Mouse (Mus musculus): ENCODE measurements around the gene Tmem26. TPM values are rescaled to one million over a fixed set of nuclear protein-coding genes. Genes with fewer than 3 reads are reported as not detected.

The Tmem26 gene
- polyA plus RNA-seq, 1 experiment from 2014 or later = 7.2 TPM

DNA sequence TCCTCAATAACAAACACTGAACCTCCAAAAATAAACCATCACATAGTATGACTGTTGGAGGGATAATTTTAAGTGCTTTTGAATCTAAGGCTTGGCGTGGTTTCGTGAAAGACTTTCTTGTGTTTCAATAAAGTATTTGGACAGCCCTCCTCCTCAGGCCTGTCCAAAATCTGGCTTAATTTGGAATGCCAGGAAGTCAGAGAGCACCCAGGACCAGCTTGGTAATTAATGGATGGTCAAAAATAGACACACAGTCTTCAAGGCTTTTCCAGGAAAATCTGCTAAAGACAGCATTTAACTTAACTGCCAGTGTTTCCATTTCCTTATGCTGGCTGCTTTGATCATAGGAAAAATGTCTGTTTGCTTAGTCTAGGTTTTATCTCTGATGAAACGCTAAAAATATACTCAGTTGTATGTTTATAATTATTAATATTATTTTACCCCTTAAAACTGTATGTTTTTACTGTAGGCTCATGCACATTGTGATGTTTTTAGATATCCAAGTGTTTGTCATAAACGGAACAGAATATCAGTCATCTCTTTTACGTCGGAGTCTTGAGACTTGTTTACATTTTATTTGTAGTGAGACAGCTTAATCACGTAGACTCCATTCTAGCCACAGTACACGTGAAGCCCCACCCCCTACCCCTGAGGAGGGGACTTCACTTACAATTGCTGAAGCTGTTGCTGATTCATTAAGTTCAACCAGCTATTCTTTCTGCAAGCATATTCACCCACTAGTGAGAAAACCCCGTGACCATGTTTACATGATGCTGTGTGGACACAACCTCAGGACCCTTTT lies 57.8 kb downstream of the Tmem26 start:
- no peak overlapping the region for H3K4me2 ChIP-seq (replicated peaks)
- no peaks in the 10 kb centered on the region for H3K27me3 ChIP-seq
- no peak overlapping the region for H3K27ac ChIP-seq (replicated peaks)
- no peak overlapping the region for H3K9ac ChIP-seq (replicated peaks)
- no peak for ATAC-seq (ENCODE audit: low FRiP score, low read depth)
- H3K4me1 ChIP-seq = no peaks in the 10 kb centered on the region
- H3K36me3 ChIP-seq = no peaks in the 10 kb centered on the region
- no peaks in the 10 kb centered on the region for H3K9me3 ChIP-seq
- H3K4me3 ChIP-seq = no peak overlapping the region
- WGBS = 81% methylated on average over 9 of the region's 9 CpGs

DNA sequence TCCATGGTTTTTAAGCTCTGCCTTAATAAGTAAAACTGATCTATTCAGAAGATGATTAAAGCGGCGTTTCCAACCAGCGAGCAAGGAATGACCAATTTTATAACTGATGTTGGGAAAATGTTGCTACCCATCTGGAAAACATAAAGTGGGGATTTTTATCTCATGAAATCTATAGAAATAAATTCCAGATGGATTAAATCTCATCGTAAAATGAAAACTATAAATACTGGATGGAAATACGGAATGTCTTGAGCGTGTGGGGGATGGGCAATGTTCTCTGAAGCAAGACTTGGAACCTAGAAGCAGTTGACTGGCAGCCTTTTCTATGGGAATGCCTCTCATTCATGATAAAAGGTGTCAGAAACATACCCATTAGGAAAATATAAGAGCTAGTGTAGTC lies 59.3 kb downstream of the Tmem26 start:
- no peak overlapping the region for H3K27ac ChIP-seq (replicated peaks)
- 91% methylated on average over 6 of the region's 6 CpGs for WGBS
- H3K4me2 ChIP-seq (replicated peaks) = no peak overlapping the region
- no peaks in the 10 kb centered on the region for H3K4me1 ChIP-seq
- ATAC-seq (ENCODE audit: low FRiP score, low read depth) = no peak
- H3K36me3 ChIP-seq = no peaks in the 10 kb centered on the region
- H3K4me3 ChIP-seq = no peak overlapping the region
- no peaks in the 10 kb centered on the region for H3K27me3 ChIP-seq
- H3K9ac ChIP-seq (replicated peaks) = no peak overlapping the region
- no peaks in the 10 kb centered on the region for H3K9me3 ChIP-seq

DNA sequence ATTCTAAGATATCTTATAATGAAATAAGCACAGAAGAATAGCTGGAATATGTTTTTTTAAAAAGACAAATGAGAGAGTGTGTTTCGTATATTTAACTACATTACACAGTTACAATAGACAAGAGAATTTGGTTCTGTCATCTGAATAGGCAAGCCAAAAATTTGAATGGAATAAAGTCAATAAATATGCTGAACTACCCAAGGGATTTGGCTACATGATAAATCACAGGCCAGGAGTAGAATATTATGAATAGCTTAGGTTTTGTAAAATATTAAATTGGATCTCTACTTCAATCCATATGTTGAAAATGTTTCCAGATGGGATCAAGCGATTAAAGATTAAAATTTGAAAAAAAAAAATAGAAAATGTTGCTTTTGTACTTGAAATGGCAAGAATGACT lies 60.4 kb downstream of the Tmem26 start:
- 80% methylated on average over 2 of the region's 2 CpGs for WGBS
- Histone ChIP-seq H3K27ac (replicated peaks) (no peak overlapping the region), H3K4me2 (replicated peaks) (no peak overlapping the region), H3K9ac (replicated peaks) (no peak overlapping the region), H3K36me3 (no peaks in the 10 kb centered on the region), H3K4me1 (no peaks in the 10 kb centered on the region), H3K27me3 (no peaks in the 10 kb centered on the region), H3K4me3 (no peak overlapping the region), H3K9me3 (no peaks in the 10 kb centered on the region)
- ATAC-seq (ENCODE audit: low FRiP score, low read depth) = no peak

DNA sequence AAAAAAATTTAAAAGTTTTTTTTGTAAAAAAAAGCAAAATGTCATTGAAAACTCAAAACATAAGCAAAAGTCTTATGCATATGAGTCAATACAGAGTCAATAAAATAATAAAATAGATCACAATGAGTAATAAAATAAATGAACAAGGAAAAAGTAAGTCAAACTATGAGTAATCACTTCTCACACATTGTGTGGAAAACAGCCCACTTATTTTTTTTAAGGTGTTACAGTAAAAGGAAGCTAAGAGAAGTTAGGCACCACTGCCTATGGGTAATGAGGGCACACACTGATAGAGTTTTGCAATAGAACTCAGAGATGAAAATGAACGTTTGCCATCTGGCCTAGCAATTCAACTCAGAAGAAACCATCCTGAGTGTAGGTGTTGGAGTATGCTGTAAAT lies 61.0 kb downstream of the Tmem26 start:
- 100% methylated on average over 1 of the region's 1 CpGs for WGBS
- Histone ChIP-seq H3K9me3 (no peaks in the 10 kb centered on the region), H3K4me1 (no peaks in the 10 kb centered on the region), H3K36me3 (no peaks in the 10 kb centered on the region), H3K27ac (replicated peaks) (no peak overlapping the region), H3K4me3 (no peak overlapping the region), H3K27me3 (no peaks in the 10 kb centered on the region), H3K9ac (replicated peaks) (no peak overlapping the region), H3K4me2 (replicated peaks) (no peak overlapping the region)
- ATAC-seq (ENCODE audit: low FRiP score, low read depth) = no peak

DNA sequence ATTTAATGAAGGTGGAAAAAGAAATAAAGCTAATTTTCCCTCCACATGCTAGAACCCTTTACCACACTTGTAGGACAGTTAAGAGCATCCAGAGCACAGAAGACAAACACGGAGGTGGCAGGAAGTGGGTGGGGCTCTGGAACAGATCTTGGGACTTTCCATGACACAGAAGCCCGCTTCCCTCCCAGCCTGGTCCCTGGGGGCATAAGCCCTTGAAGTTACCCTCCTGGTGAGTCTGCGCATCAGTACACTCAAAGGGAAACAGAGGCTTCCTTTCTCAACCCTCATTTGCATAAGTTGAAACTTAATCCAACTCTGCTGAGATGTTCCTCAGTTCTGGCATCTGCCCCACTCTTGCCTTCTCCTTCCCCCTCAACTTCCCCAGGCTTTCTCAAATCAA lies 72.0 kb downstream of the Tmem26 start:
- Histone ChIP-seq H3K4me3 (no peak overlapping the region), H3K4me2 (replicated peaks) (no peak overlapping the region), H3K4me1 (peaks cover 4% of the 10 kb centered on the region), H3K9ac (replicated peaks) (no peak overlapping the region), H3K9me3 (no peaks in the 10 kb centered on the region), H3K27ac (replicated peaks) (no peak overlapping the region), H3K36me3 (no peaks in the 10 kb centered on the region), H3K27me3 (no peaks in the 10 kb centered on the region)
- WGBS = 15% methylated on average over 3 of the region's 3 CpGs
- no peak for ATAC-seq (ENCODE audit: low FRiP score, low read depth)

DNA sequence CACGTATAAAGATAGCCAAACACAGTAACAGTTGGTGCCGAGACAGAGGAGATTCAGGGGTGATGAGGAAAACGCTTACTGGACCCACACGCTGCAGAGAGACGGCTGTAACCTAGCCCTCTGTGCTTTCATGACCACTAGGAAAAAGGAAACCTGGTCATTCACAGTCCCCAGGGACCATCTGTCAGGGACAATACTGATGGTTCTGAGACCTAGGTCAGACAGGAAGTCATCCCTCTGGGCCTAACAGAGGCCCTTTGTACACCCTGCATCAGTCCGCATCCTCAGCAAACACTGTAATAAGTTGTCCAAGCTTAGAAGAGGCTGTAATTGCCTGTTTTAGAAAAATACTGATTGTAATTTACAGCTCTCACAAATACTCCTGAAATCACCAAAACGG lies 76.4 kb downstream of the Tmem26 start:
- Histone ChIP-seq H3K9ac (replicated peaks) (no peak overlapping the region), H3K4me3 (no peak overlapping the region), H3K27me3 (no peaks in the 10 kb centered on the region), H3K9me3 (no peaks in the 10 kb centered on the region), H3K36me3 (no peaks in the 10 kb centered on the region), H3K4me1 (peaks cover 4% of the 10 kb centered on the region), H3K4me2 (replicated peaks) (no peak overlapping the region), H3K27ac (replicated peaks) (no peak overlapping the region)
- no peak for ATAC-seq (ENCODE audit: low FRiP score, low read depth)
- 85% methylated on average over 7 of the region's 7 CpGs for WGBS

DNA sequence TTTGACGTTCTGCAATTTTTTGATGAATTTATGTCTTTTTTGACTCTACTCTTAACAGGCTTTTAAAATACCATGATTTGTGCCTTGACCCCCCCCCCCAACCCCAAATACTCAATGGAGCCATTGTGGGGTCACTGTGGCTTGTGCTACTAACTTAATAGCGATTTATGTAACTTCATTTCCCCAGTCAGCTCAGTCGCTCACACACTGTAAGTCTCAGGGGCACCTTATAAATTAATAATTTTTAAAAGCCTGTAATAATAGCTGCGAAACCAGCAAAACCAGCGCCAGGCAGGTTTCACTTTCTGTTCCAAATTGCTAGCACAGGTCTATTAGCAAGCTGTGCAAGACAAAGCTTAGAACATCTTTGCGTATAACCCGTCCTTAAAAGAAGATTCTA lies 76.9 kb downstream of the Tmem26 start:
- ATAC-seq (ENCODE audit: low FRiP score, low read depth) = no peak
- Histone ChIP-seq H3K9ac (replicated peaks) (no peak overlapping the region), H3K4me3 (no peak overlapping the region), H3K36me3 (no peaks in the 10 kb centered on the region), H3K27ac (replicated peaks) (no peak overlapping the region), H3K9me3 (no peaks in the 10 kb centered on the region), H3K27me3 (no peaks in the 10 kb centered on the region), H3K4me1 (peaks cover 3% of the 10 kb centered on the region), H3K4me2 (replicated peaks) (no peak overlapping the region)
- 92% methylated on average over 7 of the region's 7 CpGs for WGBS

DNA sequence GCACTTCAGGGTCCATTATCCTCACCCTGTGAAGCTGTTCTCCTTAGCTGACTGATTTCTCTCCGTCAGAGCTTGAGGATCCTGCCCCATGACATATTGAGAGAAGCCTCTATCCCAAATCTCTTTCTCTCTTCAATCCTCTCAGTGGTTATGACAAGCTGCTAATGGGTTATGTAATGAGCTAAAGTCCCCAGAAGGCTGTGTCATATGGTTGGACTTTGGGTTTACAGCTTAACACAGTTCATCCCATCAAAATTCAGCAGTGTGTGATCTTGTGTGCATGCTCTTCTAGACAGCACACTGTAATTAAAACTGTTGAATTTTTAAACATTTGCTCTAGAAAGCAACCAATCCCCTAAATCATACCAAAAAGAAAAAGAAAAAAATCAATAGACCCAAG lies 82.9 kb downstream of the Tmem26 start:
- H3K4me1 ChIP-seq = no peaks in the 10 kb centered on the region
- H3K9me3 ChIP-seq = no peaks in the 10 kb centered on the region
- no peaks in the 10 kb centered on the region for H3K27me3 ChIP-seq
- no peaks in the 10 kb centered on the region for H3K36me3 ChIP-seq
- no peak for ATAC-seq (ENCODE audit: low FRiP score, low read depth)
- no peak overlapping the region for H3K27ac ChIP-seq (replicated peaks)
- WGBS = 73% methylated on average over 1 of the region's 1 CpGs
- no peak overlapping the region for H3K4me3 ChIP-seq
- no peak overlapping the region for H3K4me2 ChIP-seq (replicated peaks)
- no peak overlapping the region for H3K9ac ChIP-seq (replicated peaks)

DNA sequence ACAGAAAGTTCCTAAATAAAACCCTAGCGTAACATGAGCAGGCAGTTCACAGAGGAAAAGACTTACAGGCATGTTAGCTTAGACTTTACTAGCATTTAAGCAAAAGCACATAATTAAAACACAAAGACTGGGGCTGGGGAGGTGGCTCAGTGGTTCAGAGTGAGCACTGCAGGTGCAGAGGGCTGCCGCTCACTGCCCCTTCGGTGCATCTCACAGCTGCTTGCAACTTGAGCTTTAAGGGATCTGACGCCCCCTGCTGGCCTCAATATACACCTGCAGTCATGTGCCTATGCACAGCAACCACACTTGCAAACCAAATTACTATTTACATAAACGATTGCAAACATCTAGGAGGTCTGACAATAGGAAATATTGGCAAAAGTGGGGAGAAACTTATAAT lies 87.5 kb downstream of the Tmem26 start:
- Histone ChIP-seq H3K4me2 (replicated peaks) (no peak overlapping the region), H3K4me1 (no peaks in the 10 kb centered on the region), H3K36me3 (no peaks in the 10 kb centered on the region), H3K27me3 (no peaks in the 10 kb centered on the region), H3K9ac (replicated peaks) (no peak overlapping the region), H3K27ac (replicated peaks) (no peak overlapping the region), H3K4me3 (no peak overlapping the region), H3K9me3 (no peaks in the 10 kb centered on the region)
- WGBS = 91% methylated on average over 5 of the region's 5 CpGs
- no peak for ATAC-seq (ENCODE audit: low FRiP score, low read depth)

DNA sequence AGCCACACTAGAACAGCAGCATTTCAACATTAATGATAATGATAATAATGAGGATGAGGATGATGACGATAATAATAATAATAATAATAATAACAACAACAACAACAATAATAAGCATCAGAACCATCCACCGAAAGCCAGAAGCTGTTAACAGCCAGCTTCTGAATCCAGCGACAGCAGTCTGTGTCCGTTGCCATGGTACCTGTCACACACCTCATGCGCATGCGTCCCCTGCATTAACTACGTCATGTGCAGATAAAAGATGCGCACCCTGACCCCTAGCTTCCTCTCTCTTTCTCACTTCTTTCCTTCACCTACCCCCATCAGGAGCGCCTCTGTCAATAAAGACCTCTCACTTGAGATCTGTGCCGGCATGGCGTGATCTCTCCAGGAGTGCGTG lies 89.3 kb downstream of the Tmem26 start:
- no peaks in the 10 kb centered on the region for H3K36me3 ChIP-seq
- WGBS = 90% methylated on average over 12 of the region's 12 CpGs

DNA sequence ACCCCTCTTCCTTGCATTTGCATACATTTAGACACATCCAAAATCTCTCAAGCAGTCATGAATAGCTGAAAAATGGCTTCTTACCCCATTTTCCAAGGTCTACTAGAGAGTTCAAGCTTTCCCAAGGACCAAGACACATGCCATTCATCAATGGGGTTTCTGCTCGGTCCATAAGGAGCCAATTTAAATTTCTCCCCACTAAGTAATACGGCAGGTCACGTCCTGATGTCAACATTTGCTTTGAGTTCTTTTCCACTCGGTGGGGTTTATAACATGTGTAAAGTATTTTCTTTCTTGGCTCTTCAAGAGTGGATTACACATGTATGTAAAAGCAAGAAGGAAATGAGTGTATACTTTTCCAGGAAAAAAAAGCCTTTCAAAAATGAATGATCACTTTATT lies 93.8 kb downstream of the Tmem26 start:
- Histone ChIP-seq H3K9ac (replicated peaks) (no peak overlapping the region), H3K36me3 (no peaks in the 10 kb centered on the region), H3K9me3 (no peaks in the 10 kb centered on the region), H3K27me3 (no peaks in the 10 kb centered on the region), H3K4me2 (replicated peaks) (no peak overlapping the region), H3K4me3 (no peak overlapping the region), H3K27ac (replicated peaks) (no peak overlapping the region), H3K4me1 (no peaks in the 10 kb centered on the region)
- 76% methylated on average over 4 of the region's 4 CpGs for WGBS
- no peak for ATAC-seq (ENCODE audit: low FRiP score, low read depth)

More for the DNA sequence above, 89.3 kb downstream of the Tmem26 start:
- ATAC-seq (ENCODE audit: low FRiP score, low read depth) = no peak
- H3K4me1 ChIP-seq = no peaks in the 10 kb centered on the region
- no peak overlapping the region for H3K9ac ChIP-seq (replicated peaks)
- H3K4me2 ChIP-seq (replicated peaks) = no peak overlapping the region
- H3K4me3 ChIP-seq = no peak overlapping the region
- no peaks in the 10 kb centered on the region for H3K27me3 ChIP-seq
- H3K27ac ChIP-seq (replicated peaks) = no peak overlapping the region
- H3K9me3 ChIP-seq = no peaks in the 10 kb centered on the region

DNA sequence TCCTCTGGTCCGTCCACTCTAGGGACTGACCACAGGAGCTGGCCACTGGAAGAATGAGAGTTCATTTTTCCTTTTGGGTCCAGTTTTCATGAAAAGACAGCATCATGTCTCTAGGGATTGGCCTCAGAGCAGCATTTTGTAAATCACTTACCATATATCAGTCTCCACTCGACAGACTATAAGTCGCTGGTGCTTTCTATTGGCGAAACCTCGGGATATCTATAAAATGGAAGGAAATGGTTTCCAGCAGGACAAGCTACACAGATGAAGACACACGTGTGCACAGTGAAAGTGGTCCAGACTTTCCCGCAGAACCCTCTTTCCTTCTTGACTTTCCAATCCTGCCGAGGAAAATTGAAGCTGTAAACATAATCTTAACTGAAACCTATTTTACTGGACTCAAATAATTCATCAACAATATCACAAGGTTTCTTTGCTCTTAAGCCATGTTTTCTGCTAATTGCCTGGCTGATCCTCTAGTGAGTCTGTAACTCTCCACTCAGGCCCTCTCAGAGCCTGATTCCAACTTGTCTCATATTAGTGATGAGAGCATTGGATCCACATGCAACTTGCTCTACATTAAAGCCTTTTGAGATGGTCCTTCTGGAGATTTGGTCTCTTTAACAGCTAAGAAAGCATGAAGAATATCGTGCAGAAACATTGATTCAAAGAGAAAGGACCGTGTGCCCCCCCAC lies 94.8 kb downstream of the Tmem26 start:
- no peaks in the 10 kb centered on the region for H3K9me3 ChIP-seq
- no peak for ATAC-seq (ENCODE audit: low FRiP score, low read depth)
- H3K27ac ChIP-seq (replicated peaks) = no peak overlapping the region
- no peaks in the 10 kb centered on the region for H3K36me3 ChIP-seq
- no peak overlapping the region for H3K9ac ChIP-seq (replicated peaks)
- 88% methylated on average over 10 of the region's 10 CpGs for WGBS
- no peak overlapping the region for H3K4me2 ChIP-seq (replicated peaks)
- no peaks in the 10 kb centered on the region for H3K4me1 ChIP-seq
- H3K4me3 ChIP-seq = no peak overlapping the region
- no peaks in the 10 kb centered on the region for H3K27me3 ChIP-seq

Data from midbrain, embryonic 12.5 days (tissue).